Mouse (Mus musculus) heart, postnatal 0 days (tissue): Measurements from ENCODE around the gene Slc16a11. TPM values are rescaled to one million over a fixed set of nuclear protein-coding genes. Genes with fewer than 3 reads are reported as not detected.

Source experiments
- ATAC-seq: fragments of 200-750 bp; cut with Nextera tagmentation; 2 replicates; pipeline ENCODE4 v1.8.0; 2017; ENCODE audit warnings: low read depth, moderate number of reproducible peaks, moderate library complexity; ENCODE audit not compliant: insufficient read depth
- DNase-seq: peaks from one replicate; pipeline ENCODE4 v3.0.0-alpha.2; 2016; ENCODE audit warnings: low spot score
- H3K27ac ChIP-seq: fragments of 300-500 bp; sonication (generic); 2 replicates; pipeline ENCODE4 v1.5.1; 2014; ENCODE audit warnings: low read depth, mild to moderate bottlenecking
- H3K27me3 ChIP-seq: fragments of 300-500 bp; sonication (generic); 2 replicates; pipeline ENCODE4 v1.6.1; 2014; ENCODE audit warnings: low read length, mixed read lengths; ENCODE audit not compliant: control insufficient read depth, insufficient read depth
- H3K36me3 ChIP-seq: fragments of 300-500 bp; sonication (generic); replicated peaks from 2 replicates; pipeline ENCODE4 v1.6.1; 2014; ENCODE audit warnings: low read length, mixed read lengths; ENCODE audit not compliant: control insufficient read depth, insufficient read depth
- H3K4me1 ChIP-seq: fragments of 300-500 bp; sonication (generic); 2 replicates; pipeline ENCODE4 v1.6.1; 2014; ENCODE audit warnings: antibody characterized with exemption; ENCODE audit not compliant: control insufficient read depth, insufficient read depth
- H3K4me2 ChIP-seq: fragments of 300-500 bp; sonication (generic); 2 replicates; pipeline ENCODE4 v1.6.1; 2014; ENCODE audit warnings: low read depth, mild to moderate bottlenecking, low read length, moderate library complexity
- H3K4me3 ChIP-seq: fragments of 300-500 bp; sonication (generic); 2 replicates; pipeline ENCODE4 v1.5.1; 2014; ENCODE audit warnings: low read depth, low read length
- H3K9ac ChIP-seq: fragments of 300-500 bp; sonication (generic); replicated peaks from 2 replicates; pipeline ENCODE4 v1.6.1; 2014; ENCODE audit warnings: low read depth, low read length, mixed read lengths
- H3K9me3 ChIP-seq: fragments of 300-500 bp; sonication (generic); replicated peaks from 2 replicates; pipeline ENCODE4 v1.6.1; 2016; ENCODE audit warnings: low read length; ENCODE audit not compliant: control insufficient read depth
- CTCF ChIP-seq: IDR thresholded peaks from 2 replicates; pipeline ENCODE4 v1.5.1; 2016; ENCODE audit warnings: antibody characterized with exemption, control low read depth, low read depth
- EP300 ChIP-seq: IDR thresholded peaks from 2 replicates; pipeline ENCODE4 v1.6.1; 2016; ENCODE audit warnings: antibody characterized with exemption, low read depth
- WGBS: fragments of 180-500 bp; shearing (Covaris S2); extraction: QIAGEN DNeasy Blood & Tissue Kit; methylation state at CpG from one replicate; pipeline ENCODE4 v1.1.7; 2014; 5-methylcytosine and 5-hydroxymethylcytosine counted together
- polyA plus RNA-seq: library from polyadenylated mRNA; unstranded; fragments of >200 nt; fragmentation: Nextera tagmentation; extraction: Ambion mirVana; gene quantifications from 2 replicates; pipeline ENCODE4 v1.2.1, GENCODE M21; 2015
- total RNA-seq: library from RNA; depleted of rRNA; stranded (reverse); fragments of >200 nt; gene quantifications from 2 replicates; pipeline ENCODE4 v1.2.3, GENCODE M21; 2014; ENCODE audit warnings: low replicate concordance

Gene Slc16a11
- total and polyA plus RNA-seq, 2 experiments from 2014 or later: 0.25 TPM; not detected in 1

GRCm38 (mm10) chr11:70212896-70213295 is 344 bp downstream of the Slc16a11 start:
- TF ChIP-seq CTCF: peak; percentile 77
- TF ChIP-seq EP300: no peak
- Histone ChIP-seq H3K4me1 (0 out of 2 replicates have a peak, but pooled peaks cover 7% of the 10 kb centered on the region), H3K4me2 (no peak overlapping the region), H3K27me3 (peaks cover 52% of the 10 kb centered on the region), H3K9ac (no peak overlapping the region), H3K27ac (no peak overlapping the region), H3K4me3 (no peak overlapping the region), H3K36me3 (no peaks in the 10 kb centered on the region), H3K9me3 (no peaks in the 10 kb centered on the region)
- DNase-seq (peak; percentile 68), ATAC-seq (peak; percentile 43; the same call in 1 of the 2 replicates)
- 15% methylated on average over 9 of the region's 9 CpGs for WGBS

DNA sequence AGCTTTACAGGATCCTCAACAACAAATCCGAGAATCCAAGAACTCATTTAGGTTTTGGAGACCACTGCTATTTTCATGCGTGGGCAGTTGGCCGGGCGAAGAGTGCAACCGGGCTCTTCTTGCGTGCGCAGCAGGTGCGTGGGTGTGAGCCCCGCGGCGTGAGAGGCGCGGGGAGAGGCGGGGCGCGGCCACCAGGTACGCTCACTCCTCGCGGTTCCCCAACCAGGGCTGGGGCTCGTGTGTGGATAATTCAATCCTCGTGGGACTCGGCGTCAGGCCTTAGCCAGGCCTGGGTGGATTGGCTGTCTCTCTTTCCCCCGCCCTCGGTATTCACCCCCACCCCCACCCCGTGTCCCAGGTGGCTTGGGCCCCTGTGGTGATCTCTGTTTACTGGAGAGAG is 1.2 kb downstream of the Slc16a11 start:
- 0 out of 2 replicates have a peak overlapping the region, but pooled peaks have one; percentile 35 for H3K9ac ChIP-seq
- no peak for ATAC-seq

DNA sequence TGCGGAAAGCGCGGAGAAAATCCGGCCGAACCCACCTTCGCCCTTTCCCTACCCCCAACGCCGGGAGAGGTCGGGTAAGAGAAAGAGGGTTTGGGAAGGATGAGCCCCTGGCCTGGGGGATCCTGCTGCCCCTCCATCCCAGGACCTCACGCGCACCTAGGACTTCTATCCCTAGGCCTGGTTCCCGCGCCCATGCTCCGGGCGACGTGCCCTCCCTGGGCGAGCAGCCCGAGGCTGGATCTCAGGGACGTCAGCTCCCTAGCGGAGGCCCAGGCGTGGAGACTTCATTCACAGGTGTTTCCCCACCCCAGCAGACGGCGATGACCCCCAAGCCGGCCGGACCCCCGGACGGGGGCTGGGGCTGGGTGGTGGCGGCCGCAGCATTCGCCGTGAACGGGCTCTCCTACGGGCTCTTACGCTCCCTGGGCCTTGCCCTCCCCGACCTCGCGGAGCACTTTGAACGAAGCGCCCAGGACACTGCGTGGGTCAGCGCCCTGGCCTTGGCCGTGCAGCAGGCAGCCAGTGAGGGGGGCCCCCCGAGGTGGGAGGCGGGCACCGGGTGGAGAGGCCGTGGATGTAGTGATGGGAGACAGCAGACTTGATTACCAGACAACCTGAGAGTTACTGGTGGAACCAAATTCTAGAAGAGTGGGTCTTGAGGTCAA is 1.8 kb downstream of the Slc16a11 start:
- ATAC-seq (peak; percentile 21; the same call in 1 of the 2 replicates), DNase-seq (no peak)
- Histone ChIP-seq H3K9me3 (no peaks in the 10 kb centered on the region), H3K27ac (no peak overlapping the region), H3K27me3 (peaks cover 52% of the 10 kb centered on the region), H3K4me3 (peak overlapping the region; percentile 37), H3K9ac (0 out of 2 replicates have a peak overlapping the region, but pooled peaks have one; percentile 35), H3K36me3 (no peaks in the 10 kb centered on the region), H3K4me1 (0 out of 2 replicates have a peak, but pooled peaks cover 7% of the 10 kb centered on the region), H3K4me2 (peak overlapping the region; percentile 61)
- WGBS: under 1% methylated on average over 45 of the region's 46 CpGs
- TF ChIP-seq EP300: no peak
- TF ChIP-seq CTCF: no peak

More for the DNA sequence above, 1.2 kb downstream of the Slc16a11 start:
- Histone ChIP-seq H3K4me1 (0 out of 2 replicates have a peak, but pooled peaks cover 7% of the 10 kb centered on the region), H3K4me2 (peak overlapping the region; percentile 61), H3K36me3 (no peaks in the 10 kb centered on the region), H3K9me3 (no peaks in the 10 kb centered on the region), H3K27me3 (peaks cover 52% of the 10 kb centered on the region), H3K27ac (no peak overlapping the region), H3K4me3 (peak overlapping the region; percentile 37; the same call in 1 of the 2 replicates)
- TF ChIP-seq CTCF: no peak
- TF ChIP-seq EP300: no peak
- 9% methylated on average over 26 of the region's 26 CpGs for WGBS
- no peak for DNase-seq

DNA sequence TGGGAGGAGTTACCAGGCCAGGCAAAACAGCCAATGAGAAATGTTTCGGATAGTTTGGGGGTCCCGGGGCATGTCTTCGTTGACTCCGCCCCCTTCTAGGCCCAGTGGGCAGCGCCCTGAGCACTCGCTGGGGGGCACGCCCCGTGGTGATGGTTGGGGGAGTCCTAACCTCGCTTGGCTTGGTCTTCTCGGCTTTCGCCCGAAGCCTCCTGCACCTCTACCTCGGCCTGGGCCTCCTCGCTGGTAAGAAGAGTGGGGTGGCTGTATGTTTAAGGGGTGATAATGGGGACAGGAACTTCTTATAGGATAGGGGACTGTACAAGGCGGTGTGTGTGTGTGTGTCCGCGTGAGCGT is 2.3 kb downstream of the Slc16a11 start:
- TF ChIP-seq CTCF (no peak), EP300 (no peak)
- no peak overlapping the region for H3K9ac ChIP-seq
- no peaks in the 10 kb centered on the region for H3K9me3 ChIP-seq
- WGBS: 10% methylated on average over 18 of the region's 18 CpGs
- H3K4me3 ChIP-seq: peak overlapping the region; percentile 37
- H3K4me1 ChIP-seq: 0 out of 2 replicates have a peak, but pooled peaks cover 7% of the 10 kb centered on the region
- DNase-seq (no peak), ATAC-seq (no peak)
- H3K36me3 ChIP-seq: no peaks in the 10 kb centered on the region
- H3K27me3 ChIP-seq: peaks cover 52% of the 10 kb centered on the region
- peak overlapping the region; percentile 61; the same call in 1 of the 2 replicates for H3K4me2 ChIP-seq
- no peak overlapping the region for H3K27ac ChIP-seq

DNA sequence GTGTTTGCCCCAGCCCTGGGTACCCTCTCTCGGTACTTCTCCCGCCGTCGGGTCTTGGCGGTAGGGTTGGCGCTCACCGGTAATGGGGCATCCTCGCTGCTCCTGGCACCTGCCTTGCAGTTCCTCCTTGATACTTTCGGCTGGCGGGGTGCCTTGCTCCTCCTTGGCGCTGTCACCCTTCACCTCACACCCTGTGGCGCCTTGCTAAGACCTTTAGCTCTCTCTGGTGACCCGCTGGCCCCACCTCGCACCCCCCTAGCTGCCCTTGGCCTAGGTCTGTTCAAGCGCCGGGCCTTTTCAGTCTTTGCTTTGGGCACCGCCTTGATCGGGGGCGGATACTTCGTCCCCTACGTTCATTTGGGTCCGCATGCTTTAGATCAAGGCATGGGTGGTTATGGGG is 2.7 kb downstream of the Slc16a11 start:
- no peaks in the 10 kb centered on the region for H3K36me3 ChIP-seq
- H3K27ac ChIP-seq: no peak overlapping the region
- no peak for DNase-seq
- H3K4me3 ChIP-seq: no peak overlapping the region
- no peaks in the 10 kb centered on the region for H3K9me3 ChIP-seq
- TF ChIP-seq EP300 (no peak), CTCF (no peak)
- ATAC-seq: no peak
- H3K4me1 ChIP-seq: peaks cover 11% of the 10 kb centered on the region; the same call in 1 of the 2 replicates
- H3K27me3 ChIP-seq: peaks cover 52% of the 10 kb centered on the region
- 13% methylated on average over 22 of the region's 22 CpGs for WGBS
- H3K4me2 ChIP-seq: no peak overlapping the region
- H3K9ac ChIP-seq: no peak overlapping the region
